Mouse (Mus musculus) megakaryocyte, embryonic 14.5 days (primary cell): Measurements from ENCODE around the gene F11.

Experiments used
- FLI1 ChIP-seq: IDR thresholded peaks from 2 replicates; pipeline ENCODE4 v1.6.1; 2012; ENCODE audit warnings: low read length, inconsistent platforms, mixed read lengths
- GATA1 ChIP-seq: IDR thresholded peaks from 3 replicates; pipeline ENCODE4 v1.6.1; 2012; ENCODE audit warnings: mixed read lengths, low read length, inconsistent platforms, borderline replicate concordance

DNA sequence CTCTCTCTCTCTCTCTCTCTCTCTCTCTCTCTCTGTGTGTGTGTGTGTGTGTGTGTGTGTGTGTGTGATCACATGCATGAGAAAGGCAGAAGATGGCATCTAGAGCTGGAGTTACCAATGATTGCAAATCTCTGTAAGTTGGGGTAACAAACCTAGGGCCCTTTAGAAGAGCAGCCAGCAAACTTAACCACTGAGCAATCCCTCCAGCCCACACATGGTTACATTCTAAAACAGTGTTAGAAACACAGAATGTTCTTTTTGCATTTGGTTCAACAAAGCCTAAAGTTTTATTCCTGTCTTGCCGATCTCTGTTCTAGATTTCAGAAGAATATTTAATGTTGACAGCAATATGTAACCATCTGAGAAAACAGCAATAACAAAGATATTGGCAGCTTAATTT, 8.2 kb downstream of the F11 start:
- TF ChIP-seq GATA1: no peak
- no peak for TF ChIP-seq FLI1
